Mouse (Mus musculus): ENCODE data around the gene Galntl6.

Galntl6 gene

DNA sequence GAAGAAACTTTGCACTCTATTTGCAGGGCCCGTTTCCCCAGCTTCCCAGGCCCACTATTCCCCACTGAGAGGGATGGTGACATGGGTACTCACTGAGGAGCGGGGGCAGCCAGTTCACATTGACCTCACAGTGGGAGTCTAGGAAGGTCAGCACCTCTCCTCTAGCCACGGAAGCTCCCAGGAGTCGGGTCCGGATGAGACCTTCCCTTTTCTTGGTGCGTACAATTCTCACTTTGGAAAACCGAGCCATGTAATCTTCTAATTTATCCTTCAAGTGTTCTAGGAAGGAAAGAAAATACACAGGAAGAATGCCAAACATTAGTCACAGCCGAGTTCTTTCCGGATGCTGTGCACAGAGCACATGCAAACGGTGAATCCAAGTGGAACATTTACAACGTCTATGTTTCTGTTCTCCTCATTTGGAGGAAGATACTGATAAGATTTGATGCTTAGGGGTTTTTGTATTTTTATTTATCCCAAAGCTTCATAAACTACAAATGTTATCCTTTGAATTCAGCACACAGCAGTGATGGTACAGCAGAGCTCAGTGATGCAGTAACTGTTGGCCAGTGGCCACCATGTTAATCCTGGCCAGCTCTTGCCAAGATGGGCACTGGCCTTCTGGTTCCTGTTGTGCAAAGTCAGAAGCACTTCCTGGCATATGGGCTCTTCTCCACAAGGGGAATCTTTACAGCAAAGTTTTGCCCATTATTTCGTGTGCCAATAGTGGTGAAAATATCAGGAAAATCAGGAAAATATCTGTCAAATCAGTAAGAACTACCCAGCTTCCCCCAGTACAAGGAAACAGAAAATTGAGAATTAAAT lies 949.9 kb downstream of the Galntl6 start:
- no peak for DNase-seq (ENCODE audit: low spot score)

DNA sequence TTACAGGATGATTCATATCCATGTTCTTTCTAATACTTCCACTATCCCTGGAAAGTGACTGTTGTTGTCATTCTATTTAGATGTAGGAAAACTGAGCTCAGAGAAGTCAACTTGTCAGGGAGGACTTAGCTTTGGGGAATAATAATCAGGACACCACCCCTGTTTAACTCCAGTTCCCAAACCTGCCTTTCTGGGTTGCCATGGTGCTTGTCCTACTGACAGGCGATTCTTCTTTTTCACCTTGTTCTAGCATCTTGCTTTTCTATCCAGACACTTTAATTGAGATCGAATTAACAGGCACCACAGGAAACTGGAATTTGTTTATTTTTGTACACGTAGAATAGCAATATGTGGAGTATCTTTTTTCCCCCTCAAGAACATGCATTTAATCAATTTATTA lies 953.3 kb downstream of the Galntl6 start:
- no peak for DNase-seq (ENCODE audit: low spot score)

- DNase-seq (ENCODE audit: low spot score), result no peak
Measured at GRCm38 (mm10) chr8:57958121-57958901, 954.1 kb downstream of the Galntl6 start.

DNA sequence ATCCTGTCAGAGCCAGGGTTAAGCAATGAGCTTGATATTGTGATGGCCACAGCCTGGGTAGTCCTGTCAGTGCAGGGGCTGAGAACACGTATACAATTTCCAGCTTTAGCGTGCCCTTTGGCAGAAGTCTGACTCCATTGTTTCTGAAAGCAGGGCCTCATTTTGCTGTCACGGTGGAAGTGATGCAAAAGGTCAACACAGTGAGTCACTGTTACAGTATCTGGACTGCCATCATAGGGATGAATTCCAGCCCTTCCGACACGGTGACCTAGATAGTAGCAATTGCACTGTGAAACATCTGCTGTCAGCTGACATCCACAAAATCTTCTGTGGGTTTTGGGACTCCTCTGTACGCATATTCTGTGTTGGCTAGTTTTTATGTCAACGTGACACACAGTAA lies 956.9 kb downstream of the Galntl6 start:
- DNase-seq (ENCODE audit: low spot score), result no peak

DNA sequence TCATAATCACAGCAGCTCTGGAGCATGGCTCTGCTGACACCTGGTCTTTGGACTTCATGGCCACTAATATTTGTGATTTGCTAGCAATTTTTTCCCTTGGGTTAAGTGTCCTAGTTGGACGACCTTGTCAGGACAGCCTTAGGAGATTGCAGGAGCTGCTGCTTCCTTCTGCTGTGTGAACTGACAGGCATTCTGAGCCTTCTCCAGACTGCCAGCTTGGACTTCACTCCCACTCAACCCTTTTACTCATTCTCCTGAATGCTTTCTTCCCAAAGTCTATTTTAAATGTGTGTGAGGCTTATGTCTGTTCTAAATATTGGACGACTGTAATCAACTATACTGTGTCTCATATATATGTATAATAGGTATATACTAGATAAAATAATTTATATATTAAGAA lies 971.3 kb downstream of the Galntl6 start:
- DNase-seq (ENCODE audit: low spot score), result no peak

DNA sequence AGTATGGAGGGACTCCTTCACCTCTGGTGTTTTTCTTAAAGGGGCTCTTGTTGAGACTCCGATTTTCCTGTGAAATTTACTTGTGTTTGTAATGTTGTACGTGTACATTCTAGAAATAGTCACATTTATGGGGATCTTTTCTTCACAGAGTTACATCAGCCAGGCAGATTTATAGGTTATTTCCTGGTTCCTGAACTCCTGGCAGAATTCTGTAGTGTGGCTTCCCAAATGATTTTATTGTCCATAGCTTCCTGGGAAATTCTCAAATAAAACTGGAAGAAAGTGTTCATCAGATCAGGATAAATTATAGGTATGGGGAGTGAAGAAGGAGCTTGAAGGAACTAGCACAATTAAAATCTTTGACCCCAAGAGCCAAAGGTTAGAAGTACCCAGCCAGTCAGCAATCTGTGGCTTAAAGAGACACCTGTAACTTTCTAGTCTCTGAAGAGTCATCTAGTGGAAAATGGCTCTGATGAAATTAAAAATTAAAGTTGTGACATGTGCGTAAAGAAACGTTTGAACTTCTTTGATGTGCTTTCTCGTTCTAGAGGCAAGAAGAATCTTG lies 972.5 kb downstream of the Galntl6 start:
- no peak for DNase-seq (ENCODE audit: low spot score)

DNA sequence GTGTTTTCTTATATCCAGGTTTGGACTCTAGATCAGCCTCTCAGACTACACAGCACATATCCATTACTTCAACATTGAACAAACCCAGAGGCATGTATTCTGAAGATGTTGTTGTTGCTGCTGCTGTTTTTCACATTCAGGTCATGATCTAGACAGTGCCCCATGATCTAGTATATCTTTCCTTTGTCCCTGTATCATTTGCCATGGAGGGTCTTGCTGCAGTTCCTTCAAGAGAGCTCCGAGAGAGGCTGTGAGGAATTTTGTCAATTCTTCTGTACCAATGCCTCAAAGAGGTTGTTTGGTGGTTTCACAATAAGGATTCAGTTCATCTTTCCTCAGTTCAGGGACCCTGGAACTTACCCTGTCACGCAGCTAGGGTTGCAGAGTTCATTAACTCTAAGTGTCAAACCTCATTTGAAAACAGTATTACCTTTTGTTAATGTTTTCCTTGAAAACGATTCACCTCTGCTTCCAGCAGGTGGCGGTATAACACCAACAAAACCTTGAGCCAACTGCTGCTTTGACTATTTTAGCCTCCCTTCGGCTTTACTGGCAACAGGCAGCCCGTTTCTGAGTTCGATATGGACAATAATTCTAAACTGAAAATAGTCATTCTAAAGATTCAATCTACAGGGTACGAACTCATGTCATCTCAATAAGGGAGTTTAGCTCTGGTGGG lies 973.1 kb downstream of the Galntl6 start:
- no peak for DNase-seq (ENCODE audit: low spot score)

DNA sequence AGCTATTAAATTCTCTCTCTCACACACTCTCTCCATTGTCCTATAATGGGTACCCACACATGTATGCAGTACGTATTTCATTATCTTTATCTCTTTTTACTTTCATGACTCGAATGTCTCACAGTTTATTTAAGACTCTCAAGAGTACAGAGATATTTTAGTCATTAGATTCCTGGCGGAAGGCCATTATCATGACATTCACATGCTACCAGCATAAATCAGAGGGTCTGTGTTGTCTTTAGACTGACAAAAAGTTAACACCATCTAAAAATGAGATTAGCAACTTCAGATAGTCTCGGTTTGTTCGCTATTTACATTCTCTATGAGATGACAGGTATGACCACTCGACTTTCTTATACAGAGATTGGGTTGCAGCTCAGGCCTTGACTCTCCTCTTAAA lies 985.4 kb downstream of the Galntl6 start:
- no peak for DNase-seq (ENCODE audit: low spot score)

- DNase-seq (ENCODE audit: low spot score), result no peak
Measured at GRCm38 (mm10) chr8:57923556-57923955, 988.9 kb downstream of the Galntl6 start.

GRCm38 (mm10) chr8:57923130-57923529 lies 989.3 kb downstream of the Galntl6 start:
- DNase-seq (ENCODE audit: low spot score), result no peak

- DNase-seq (ENCODE audit: low spot score), result no peak
Measured at GRCm38 (mm10) chr8:57922214-57923070, 990.0 kb downstream of the Galntl6 start.

DNA sequence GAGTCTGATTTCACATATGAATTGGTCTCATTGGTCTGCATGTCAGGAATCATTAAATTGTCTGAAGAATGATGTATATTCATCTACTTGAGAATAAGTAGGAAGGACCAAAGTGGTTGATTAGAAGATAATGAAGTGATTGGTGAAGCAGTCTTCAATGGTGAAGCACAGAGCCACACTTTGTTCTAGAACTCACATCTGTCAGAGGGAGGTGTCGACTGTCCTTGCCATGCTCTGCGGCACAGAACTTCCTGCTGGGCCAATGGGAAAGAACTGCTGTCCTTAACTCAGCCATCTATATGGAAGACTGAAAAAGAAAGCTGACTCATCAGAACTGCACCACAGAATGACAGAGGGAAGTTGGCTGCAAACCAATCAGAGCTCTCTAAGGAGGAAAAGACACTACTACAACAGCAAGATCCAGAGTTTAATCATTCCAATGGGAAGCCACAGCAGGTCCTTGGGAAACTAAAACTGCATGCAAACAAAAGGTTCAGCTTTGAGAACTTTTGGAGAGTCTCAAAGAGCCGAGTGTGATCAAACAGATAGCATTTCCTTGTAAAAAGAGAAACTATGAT lies 992.0 kb downstream of the Galntl6 start:
- no peak for DNase-seq (ENCODE audit: low spot score)

- DNase-seq (ENCODE audit: low spot score), result no peak
Measured at GRCm38 (mm10) chr8:57918720-57919640, 993.5 kb downstream of the Galntl6 start.

- DNase-seq (ENCODE audit: low spot score), result no peak
Measured at GRCm38 (mm10) chr8:57893360-57893759, 1019.1 kb downstream of the Galntl6 start.

- DNase-seq (ENCODE audit: low spot score), result no peak
Measured at GRCm38 (mm10) chr8:57892115-57892514, 1020.3 kb downstream of the Galntl6 start.

GRCm38 (mm10) chr8:57890159-57890558 lies 1022.3 kb downstream of the Galntl6 start:
- DNase-seq (ENCODE audit: low spot score), result no peak

DNA sequence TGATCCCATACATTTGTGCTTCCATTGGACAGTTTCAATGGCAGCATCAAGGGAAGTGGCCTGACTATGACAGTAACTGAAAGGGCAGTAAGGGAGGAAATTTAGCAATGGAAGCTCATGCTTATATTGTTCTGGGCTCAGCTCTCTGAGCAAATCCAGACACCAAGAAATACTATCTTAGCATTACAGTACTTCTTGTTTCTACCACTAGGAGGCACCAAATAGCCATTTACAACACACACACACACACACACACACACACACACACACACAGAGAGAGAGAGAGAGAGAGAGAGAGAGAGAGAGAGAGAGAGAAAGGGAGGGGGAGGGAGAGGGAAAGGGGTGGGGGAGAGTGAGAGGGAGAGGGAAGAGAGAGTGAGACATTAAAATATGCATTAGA lies 1023.6 kb downstream of the Galntl6 start:
- DNase-seq (ENCODE audit: low spot score), result no peak

GRCm38 (mm10) chr8:57879452-57879851 lies 1033.0 kb downstream of the Galntl6 start:
- no peak for DNase-seq (ENCODE audit: low spot score)

- DNase-seq (ENCODE audit: low spot score), result no peak
Measured at GRCm38 (mm10) chr8:57849074-57849473, 1063.4 kb downstream of the Galntl6 start.

DNA sequence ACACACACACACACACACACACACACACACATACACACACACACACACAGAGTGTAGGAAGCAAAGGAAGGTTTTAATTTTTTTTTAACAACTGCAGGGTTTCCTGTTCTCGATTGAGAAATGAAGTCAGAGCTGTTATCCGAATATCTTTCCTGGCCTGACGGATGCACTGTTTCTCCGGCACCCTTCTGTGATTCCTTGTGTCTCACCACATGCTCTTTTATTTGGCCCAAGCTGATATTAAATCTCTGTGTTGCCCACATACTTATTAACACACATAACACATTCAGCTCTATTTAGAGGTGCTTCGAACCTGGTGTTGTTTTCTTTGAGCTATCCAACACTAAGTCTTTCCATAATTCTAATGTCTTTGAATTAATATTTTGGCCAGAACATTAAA lies 1069.0 kb downstream of the Galntl6 start:
- DNase-seq (ENCODE audit: low spot score), result no peak

Data from ovary, adult 18-20 months (tissue).